ENCODE assay signal across 9 mouse cellular contexts in genomic region chr3:116126508-116127190, GRCm38 (mm10). TPM values are rescaled to one million over a fixed set of nuclear protein-coding genes. Genes with fewer than 3 reads are reported as not detected.
A peak's percentile ranks its signal among the peaks of the same experiment; 100 is the strongest.
DNase-seq lines count a peak whose midpoint lies in the region; ATAC-seq and TF ChIP-seq lines count a peak whose summit lies in the region.
"Had no signal": no experiment of that assay in that cellular context is flagged by ENCODE, and none has a peak within 500 bp of the region (broad histone marks: within the 10 kb centered on the region; RNA-seq: fewer than 3 reads in every experiment).

No protein-coding gene starts in this region.

- WGBS in heart, postnatal 0 days, result 25% methylated on average over 7 of the region's 7 CpGs
- 54% methylated on average over 7 of the region's 7 CpGs for WGBS in liver, embryonic 15.5 days (ENCODE audit: insufficient replicate concordance)
- WGBS in kidney, adult 2 months, result 87% methylated on average over 7 of the region's 7 CpGs

- peak overlapping the region; percentile 87 for H3K27ac ChIP-seq in heart, postnatal 0 days (ENCODE audit: low read depth)
- H3K27ac ChIP-seq in liver, embryonic 15.5 days (replicated peaks), result peak overlapping the region; percentile 57; the same call in 1 of the 2 replicates
- no peak overlapping the region for H3K27ac ChIP-seq in kidney, adult 2 months (ENCODE audit: insufficient read depth, low read depth, low read length)

- peak overlapping the region; percentile 64 for H3K4me3 ChIP-seq in heart, postnatal 0 days (ENCODE audit: low read depth, low read length)
- H3K4me3 ChIP-seq in liver, embryonic 15.5 days (replicated peaks), result peak overlapping the region; percentile 49
- no peak overlapping the region for H3K4me3 ChIP-seq in kidney, adult 2 months (ENCODE audit: insufficient read depth, low read depth, low read length)

- DNase-seq in heart, adult 11 months, result peak; percentile 88
- no peak for DNase-seq in heart, adult 8-10 months (ENCODE audit: low spot score)
- peak; percentile 49 for DNase-seq in brain, embryonic 14.5 days (ENCODE audit: low read depth)
- peak; percentile 79 for DNase-seq in heart, postnatal 0 days (ENCODE audit: low spot score)
- no peak for DNase-seq in adrenal gland, postnatal 25 days
- DNase-seq in kidney, adult 2 months, result no peak
- DNase-seq in layer of hippocampus, postnatal 25 days (ENCODE audit: extremely low spot score in 1 of 2, low spot score in 1 of 2), result no peak
- DNase-seq: lung, postnatal 10 days had no signal

- H3K9me3 ChIP-seq in heart, postnatal 0 days (replicated peaks; ENCODE audit: control insufficient read depth, low read length), result no peaks in the 10 kb centered on the region
- H3K9me3 ChIP-seq in liver, embryonic 15.5 days (replicated peaks), result no peaks in the 10 kb centered on the region

- peak overlapping the region; percentile 38; the same call in 1 of the 2 replicates for H3K9ac ChIP-seq in heart, postnatal 0 days (replicated peaks; ENCODE audit: low read depth, low read length)
- H3K9ac ChIP-seq in liver, embryonic 15.5 days, result no peak overlapping the region

- TF ChIP-seq CTCF in brain, embryonic 14.5 days (IDR thresholded peaks at IDR 0.05; ENCODE audit: borderline replicate concordance, extremely low read depth, insufficient read depth, insufficient read length), result no peak
- TF ChIP-seq CTCF in heart, postnatal 0 days (IDR thresholded peaks at IDR 0.05; ENCODE audit: low read depth), result no peak
- no peak for TF ChIP-seq CTCF in kidney, adult 2 months (conservative IDR thresholded peaks at IDR 0.05; ENCODE audit: insufficient read depth, insufficient read length, low read depth, low read length)

- H3K27me3 ChIP-seq in heart, postnatal 0 days (ENCODE audit: control insufficient read depth, insufficient read depth, low read length), result no peaks in the 10 kb centered on the region
- H3K27me3 ChIP-seq in liver, embryonic 15.5 days, result no peaks in the 10 kb centered on the region
- no peaks in the 10 kb centered on the region for H3K27me3 ChIP-seq in kidney, adult 2 months (replicated peaks; ENCODE audit: control insufficient read depth, insufficient read depth, low read length)

- peaks cover 14% of the 10 kb centered on the region for H3K4me1 ChIP-seq in heart, postnatal 0 days (ENCODE audit: control insufficient read depth, insufficient read depth)
- peaks cover 6% of the 10 kb centered on the region; the same call in 1 of the 2 replicates for H3K4me1 ChIP-seq in liver, embryonic 15.5 days (replicated peaks)
- H3K4me1 ChIP-seq in kidney, adult 2 months (ENCODE audit: control insufficient read depth, insufficient read depth, low read length), result no peaks in the 10 kb centered on the region

- TF ChIP-seq POLR2A in brain, embryonic 14.5 days (IDR thresholded peaks at IDR 0.05; ENCODE audit: borderline replicate concordance, extremely low read depth, insufficient read depth, insufficient read length, poor library complexity, severe bottlenecking), result no peak
- TF ChIP-seq POLR2A in kidney, adult 2 months (IDR thresholded peaks at IDR 0.05; ENCODE audit: low read depth, low read length), result no peak

- H3K36me3 ChIP-seq in heart, postnatal 0 days (replicated peaks; ENCODE audit: control insufficient read depth, insufficient read depth, low read length), result peaks cover 18% of the 10 kb centered on the region
- 0 out of 2 replicates have a peak, but pooled peaks cover 7% of the 10 kb centered on the region for H3K36me3 ChIP-seq in liver, embryonic 15.5 days (replicated peaks)
- H3K36me3 ChIP-seq in kidney, adult 2 months (ENCODE audit: control insufficient read depth, insufficient read depth, low read length), result no peaks in the 10 kb centered on the region

- TF ChIP-seq EP300 in heart, postnatal 0 days (IDR thresholded peaks at IDR 0.05; ENCODE audit: low read depth), result no peak

- H3K4me2 ChIP-seq in heart, postnatal 0 days (ENCODE audit: low read depth, low read length), result peak overlapping the region; percentile 82
- H3K4me2 ChIP-seq in liver, embryonic 15.5 days, result peak overlapping the region; percentile 41

- ATAC-seq in heart, postnatal 0 days (ENCODE audit: insufficient read depth, low read depth), result peak; percentile 87
- peak; percentile 51 for ATAC-seq in liver, embryonic 15.5 days (ENCODE audit: insufficient read depth)

RNA-seq across cellular contexts. Expression of gene Vcam1, which starts 2.8 kb away (rescaled TPM):
- 10 to 100 TPM; 16.0 to 19.8 (median 16.5) TPM for total RNA-seq in heart, adult 8-10 months (2022)
- 18.5 and 22.8 TPM in 2 replicates for polyA plus RNA-seq in brain, embryonic 14.5 days (2012; rRNA removed)
- total RNA-seq in heart, postnatal 0 days (2014; rRNA removed; ENCODE audit: low replicate concordance), result 52.1 and 62.4 TPM in 2 replicates
- polyA plus RNA-seq in heart, postnatal 0 days (2015; fragmentation: Nextera tagmentation; extraction: Ambion mirVana), result 49.3 and 51.3 TPM in 2 replicates
- 85.4 and 97.8 TPM in 2 replicates for polyA plus RNA-seq in liver, embryonic 15.5 days (2015; fragmentation: Nextera tagmentation; extraction: Ambion mirVana)
- 10.8 and 13.1 TPM in 2 replicates for total RNA-seq in adrenal gland, postnatal 25 days (2021)
- polyA plus RNA-seq in kidney, adult 2 months (2012; rRNA removed), result 4.2 and 7.5 TPM in 2 replicates
- 10 to 100 TPM; 21.8 to 26.7 TPM for total RNA-seq in layer of hippocampus, postnatal 25 days (2021)

Comparison
In these comparisons a context has a peak if more than half of its experiments do, and no peak if none do; other contexts are left out.
1. DNase-seq: peak in heart, adult 11 months (single experiment), brain, embryonic 14.5 days (single experiment) and heart, postnatal 0 days (single experiment); none in heart, adult 8-10 months (single experiment), adrenal gland, postnatal 25 days (single experiment), kidney, adult 2 months (single experiment) and layer of hippocampus, postnatal 25 days (0 of 2).